ENCODE assay signal across 10 mouse cellular contexts in genomic region chr10:88371793-88372192, GRCm38 (mm10). TPM values are rescaled to one million over a fixed set of nuclear protein-coding genes. Genes with fewer than 3 reads are reported as not detected.
DNase-seq lines count a peak whose midpoint lies in the region; ATAC-seq and TF ChIP-seq lines count a peak whose summit lies in the region.
"Had no signal": no experiment of that assay in that cellular context is flagged by ENCODE, and none has a peak within 500 bp of the region (broad histone marks: within the 10 kb centered on the region; RNA-seq: fewer than 3 reads in every experiment).

No protein-coding gene starts in this region.

- no peaks in the 10 kb centered on the region for H3K36me3 ChIP-seq in intestine, postnatal 0 days (ENCODE audit: control insufficient read depth, insufficient read depth)
- H3K36me3 ChIP-seq in intestine, embryonic 16.5 days (ENCODE audit: control insufficient read depth, insufficient read depth, low read length): no peaks in the 10 kb centered on the region
- no peaks in the 10 kb centered on the region for H3K36me3 ChIP-seq in kidney, embryonic 15.5 days
- H3K36me3 ChIP-seq: heart, embryonic 13.5 days had no signal

- H3K4me2 ChIP-seq in intestine, postnatal 0 days (replicated peaks; ENCODE audit: low read depth): no peak overlapping the region
- no peak overlapping the region for H3K4me2 ChIP-seq in intestine, embryonic 16.5 days (ENCODE audit: low read depth, low read length)
- no peak overlapping the region for H3K4me2 ChIP-seq in kidney, embryonic 15.5 days
- H3K4me2 ChIP-seq: heart, embryonic 13.5 days had no signal

- no peak for ATAC-seq in intestine, postnatal 0 days
- ATAC-seq in intestine, embryonic 16.5 days: no peak
- ATAC-seq in kidney, embryonic 15.5 days (replicated peaks; ENCODE audit: low FRiP score): no peak

- no peak overlapping the region for H3K4me3 ChIP-seq in intestine, postnatal 0 days (ENCODE audit: low read depth, low read length)
- H3K4me3 ChIP-seq in intestine, embryonic 16.5 days (ENCODE audit: low read length): no peak overlapping the region
- H3K4me3 ChIP-seq in cortical plate, adult 2 months (ENCODE audit: insufficient read depth, low read length): no peak overlapping the region
- H3K4me3 ChIP-seq in kidney, embryonic 15.5 days (replicated peaks): no peak overlapping the region
- H3K4me3 ChIP-seq: heart, embryonic 13.5 days; myocyte had no signal

- H3K27me3 ChIP-seq in intestine, postnatal 0 days (replicated peaks; ENCODE audit: control insufficient read depth, insufficient read depth, low read length): no peaks in the 10 kb centered on the region
- no peaks in the 10 kb centered on the region for H3K27me3 ChIP-seq in intestine, embryonic 16.5 days (replicated peaks; ENCODE audit: control insufficient read depth, insufficient read depth, low read length)
- peaks cover 6% of the 10 kb centered on the region; the same call in 1 of the 2 replicates for H3K27me3 ChIP-seq in kidney, embryonic 15.5 days

- 4% methylated on average over 2 of the region's 2 CpGs for WGBS in intestine, postnatal 0 days
- WGBS in intestine, embryonic 16.5 days: 7% methylated on average over 2 of the region's 2 CpGs
- 5% methylated on average over 2 of the region's 2 CpGs for WGBS in kidney, embryonic 15.5 days

- H3K27ac ChIP-seq in intestine, postnatal 0 days (ENCODE audit: low read depth, low read length): no peak overlapping the region
- H3K27ac ChIP-seq in intestine, embryonic 16.5 days (ENCODE audit: low read length): no peak overlapping the region
- H3K27ac ChIP-seq in cortical plate, adult 2 months (ENCODE audit: insufficient read depth, low read length): no peak overlapping the region
- H3K27ac ChIP-seq in kidney, embryonic 15.5 days: no peak overlapping the region
- H3K27ac ChIP-seq: heart, embryonic 13.5 days had no signal

- H3K9ac ChIP-seq in intestine, postnatal 0 days (ENCODE audit: low read depth, low read length): no peak overlapping the region
- H3K9ac ChIP-seq in intestine, embryonic 16.5 days (ENCODE audit: low read depth, low read length): no peak overlapping the region
- H3K9ac ChIP-seq in kidney, embryonic 15.5 days: no peak overlapping the region
- H3K9ac ChIP-seq: heart, embryonic 13.5 days had no signal

- H3K4me1 ChIP-seq in intestine, postnatal 0 days (replicated peaks; ENCODE audit: control insufficient read depth, insufficient read depth, low read length): no peaks in the 10 kb centered on the region
- no peaks in the 10 kb centered on the region for H3K4me1 ChIP-seq in intestine, embryonic 16.5 days (ENCODE audit: control insufficient read depth, insufficient read depth, low read length)
- no peaks in the 10 kb centered on the region for H3K4me1 ChIP-seq in cortical plate, adult 2 months (ENCODE audit: control insufficient read depth, insufficient read depth, low read length)
- no peaks in the 10 kb centered on the region for H3K4me1 ChIP-seq in kidney, embryonic 15.5 days

- no peaks in the 10 kb centered on the region for H3K9me3 ChIP-seq in intestine, postnatal 0 days (ENCODE audit: control insufficient read depth)
- no peaks in the 10 kb centered on the region for H3K9me3 ChIP-seq in intestine, embryonic 16.5 days (ENCODE audit: control insufficient read depth, low read length)
- H3K9me3 ChIP-seq in kidney, embryonic 15.5 days (replicated peaks): no peaks in the 10 kb centered on the region
- H3K9me3 ChIP-seq: heart, embryonic 13.5 days had no signal

- DNase-seq in spleen, postnatal 4 days (ENCODE audit: low spot score in 2 of 2): peak; percentile 35 to 74
- no peak for DNase-seq in spleen, postnatal 36 days (ENCODE audit: low spot score in 2 of 2)
- DNase-seq in thymus, postnatal 4 days: peak; percentile 73
- DNase-seq in gastrocnemius, postnatal 25 days: no peak

- peak; percentile 65 for TF ChIP-seq CTCF in intestine, postnatal 0 days (IDR thresholded peaks at IDR 0.05; ENCODE audit: low read depth)
- TF ChIP-seq CTCF in cortical plate, adult 2 months (IDR thresholded peaks at IDR 0.05; ENCODE audit: extremely low read depth, insufficient read depth, low read length): peak; percentile 39

- no peak for TF ChIP-seq POLR2A in cortical plate, adult 2 months (IDR thresholded peaks at IDR 0.05; ENCODE audit: extremely low read depth, insufficient read depth, low read length)

RNA-seq across cellular contexts. Expression of gene Dram1, which starts 7.1 kb away (rescaled TPM):
- polyA plus RNA-seq in intestine, postnatal 0 days (2015; fragmentation: Nextera tagmentation; extraction: Ambion mirVana): 2.0 and 2.1 TPM in 2 replicates
- polyA plus RNA-seq in intestine, embryonic 16.5 days (2015; fragmentation: Nextera tagmentation; extraction: Ambion mirVana): 3.4 and 3.5 TPM in 2 replicates
- 1.6 and 2.0 TPM in 2 replicates for polyA plus RNA-seq in cortical plate, adult 2 months (2012; rRNA removed)
- polyA plus RNA-seq in kidney, embryonic 15.5 days (2015; fragmentation: Nextera tagmentation; extraction: Ambion mirVana): 1.9 and 2.1 TPM in 2 replicates
- 1 to 10 TPM; 1.2 to 5.5 TPM for total RNA-seq in gastrocnemius, postnatal 25 days (2021)

RNA-seq across cellular contexts. Expression of gene Gnptab, which starts 7.1 kb away (rescaled TPM):
- 6.2 and 6.7 TPM in 2 replicates for polyA plus RNA-seq in intestine, postnatal 0 days (2015; fragmentation: Nextera tagmentation; extraction: Ambion mirVana)
- 12.3 and 15.0 TPM in 2 replicates for polyA plus RNA-seq in intestine, embryonic 16.5 days (2015; fragmentation: Nextera tagmentation; extraction: Ambion mirVana)
- 41.1 and 43.3 TPM in 2 replicates for polyA plus RNA-seq in cortical plate, adult 2 months (2012; rRNA removed)
- polyA plus RNA-seq in kidney, embryonic 15.5 days (2015; fragmentation: Nextera tagmentation; extraction: Ambion mirVana): 12.4 and 14.3 TPM in 2 replicates
- total RNA-seq in gastrocnemius, postnatal 25 days (2021): 10 to 100 TPM; 15.4 to 15.8 TPM

Comparison
In these comparisons a context has a peak if more than half of its experiments do, and no peak if none do; other contexts are left out.
1. DNase-seq: peak in spleen, postnatal 4 days (2 of 2) and thymus, postnatal 4 days (single experiment); none in spleen, postnatal 36 days (0 of 2) and gastrocnemius, postnatal 25 days (single experiment).